Mouse (Mus musculus): ENCODE measurements at regions not wholly inside any gene's neighbourhood (a gene's known extent, or its start where the extent isn't known, plus 50 kb on each side); places are given as distances from the start of the nearest gene placed in this dataset.

DNA sequence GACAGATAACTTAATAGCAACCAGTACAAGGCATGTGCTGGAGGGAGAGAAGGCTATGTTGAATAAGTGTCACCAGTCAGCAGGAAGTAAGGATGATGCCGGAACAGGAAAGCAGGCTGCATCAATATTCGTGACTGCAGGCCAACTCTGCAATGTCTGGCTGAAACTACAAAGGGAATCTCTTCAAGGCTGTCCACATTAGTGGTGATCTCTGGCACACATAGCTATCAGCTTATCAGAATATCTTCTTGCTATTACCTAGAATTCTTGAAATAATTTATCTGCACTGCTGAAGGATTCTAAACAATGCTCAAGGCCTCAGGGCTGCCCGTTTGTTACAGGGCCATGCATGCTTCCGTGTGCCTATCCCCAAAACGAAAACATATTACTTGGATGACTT, 596.9 kb upstream of the Map3k7 start:
- Histone ChIP-seq H3K36me3 (ENCODE audit: control insufficient read depth, insufficient read depth) (no peaks in the 10 kb centered on the region), H3K4me3 (ENCODE audit: insufficient read depth, poor library complexity, severe bottlenecking) (no peak overlapping the region), H3K79me2 (ENCODE audit: control insufficient read depth, insufficient read depth) (no peaks in the 10 kb centered on the region)

DNA sequence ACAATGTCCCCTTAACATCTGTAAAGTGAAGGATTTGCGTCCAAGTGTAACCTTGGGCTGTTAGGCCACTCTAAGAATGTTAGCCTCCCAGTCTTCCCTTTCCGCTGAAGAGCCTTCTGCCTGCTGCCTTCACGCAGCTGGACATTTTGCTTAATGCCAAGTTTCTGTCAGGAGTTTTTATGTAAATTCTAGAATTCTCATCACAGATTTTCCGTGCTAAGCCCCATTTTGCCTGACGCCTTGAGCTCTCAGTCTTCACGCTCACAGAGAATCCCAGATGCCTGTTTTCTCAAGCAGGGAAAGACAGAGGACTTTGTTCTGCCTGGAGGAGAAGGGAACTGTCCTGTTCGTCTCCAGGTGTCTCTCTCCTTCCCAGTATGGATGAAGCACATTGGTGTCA, 593.8 kb upstream of the Map3k7 start:
- no peaks in the 10 kb centered on the region for H3K27me3 ChIP-seq (ENCODE audit: control insufficient read depth, insufficient read depth, insufficient read length)
- H3ac ChIP-seq (ENCODE audit: control insufficient read depth, insufficient read length, low read depth) = no peak overlapping the region
- no peak overlapping the region for H3K4me3 ChIP-seq (ENCODE audit: insufficient read depth, poor library complexity, severe bottlenecking)
- no peaks in the 10 kb centered on the region for H3K36me3 ChIP-seq (ENCODE audit: control insufficient read depth, insufficient read depth)
- TF ChIP-seq CEBPB (IDR thresholded peaks at IDR 0.05; ENCODE audit: low read depth) (no peak), USF1 (IDR thresholded peaks at IDR 0.05; ENCODE audit: low read depth) (no peak), MYOD1 (IDR thresholded peaks at IDR 0.05; ENCODE audit: control insufficient read depth, insufficient read length, low read depth) (no peak), MAX (IDR thresholded peaks at IDR 0.05) (no peak), FOSL1 (IDR thresholded peaks at IDR 0.05; ENCODE audit: insufficient read depth, low read length, poor library complexity, severe bottlenecking) (no peak), MYOG (IDR thresholded peaks at IDR 0.05; ENCODE audit: control insufficient read depth, extremely low read depth, insufficient read length) (no peak), CTCF (IDR thresholded peaks at IDR 0.05; ENCODE audit: control insufficient read depth, insufficient read depth, insufficient read length) (no peak)
- no peaks in the 10 kb centered on the region for H3K79me2 ChIP-seq (ENCODE audit: control insufficient read depth, insufficient read depth)
- no peaks in the 10 kb centered on the region for H3K79me3 ChIP-seq (ENCODE audit: low read depth)

More for the DNA sequence above, 596.9 kb upstream of the Map3k7 start:
- TF ChIP-seq MYOG (IDR thresholded peaks at IDR 0.05; ENCODE audit: control insufficient read depth, extremely low read depth, insufficient read length) = no peak
- no peak for TF ChIP-seq CEBPB (IDR thresholded peaks at IDR 0.05; ENCODE audit: low read depth)
- TF ChIP-seq MYOD1 (IDR thresholded peaks at IDR 0.05; ENCODE audit: control insufficient read depth, insufficient read length, low read depth) = no peak
- TF ChIP-seq FOSL1 (IDR thresholded peaks at IDR 0.05; ENCODE audit: insufficient read depth, low read length, poor library complexity, severe bottlenecking) = no peak
- no peak for TF ChIP-seq USF1 (IDR thresholded peaks at IDR 0.05; ENCODE audit: low read depth)
- TF ChIP-seq CTCF (IDR thresholded peaks at IDR 0.05; ENCODE audit: control insufficient read depth, insufficient read depth, insufficient read length) = no peak
- TF ChIP-seq MAX (IDR thresholded peaks at IDR 0.05) = no peak
- H3ac ChIP-seq (ENCODE audit: control insufficient read depth, insufficient read length, low read depth) = no peak overlapping the region
- H3K27me3 ChIP-seq (ENCODE audit: control insufficient read depth, insufficient read depth, insufficient read length) = no peaks in the 10 kb centered on the region
- H3K79me3 ChIP-seq (ENCODE audit: low read depth) = no peaks in the 10 kb centered on the region

DNA sequence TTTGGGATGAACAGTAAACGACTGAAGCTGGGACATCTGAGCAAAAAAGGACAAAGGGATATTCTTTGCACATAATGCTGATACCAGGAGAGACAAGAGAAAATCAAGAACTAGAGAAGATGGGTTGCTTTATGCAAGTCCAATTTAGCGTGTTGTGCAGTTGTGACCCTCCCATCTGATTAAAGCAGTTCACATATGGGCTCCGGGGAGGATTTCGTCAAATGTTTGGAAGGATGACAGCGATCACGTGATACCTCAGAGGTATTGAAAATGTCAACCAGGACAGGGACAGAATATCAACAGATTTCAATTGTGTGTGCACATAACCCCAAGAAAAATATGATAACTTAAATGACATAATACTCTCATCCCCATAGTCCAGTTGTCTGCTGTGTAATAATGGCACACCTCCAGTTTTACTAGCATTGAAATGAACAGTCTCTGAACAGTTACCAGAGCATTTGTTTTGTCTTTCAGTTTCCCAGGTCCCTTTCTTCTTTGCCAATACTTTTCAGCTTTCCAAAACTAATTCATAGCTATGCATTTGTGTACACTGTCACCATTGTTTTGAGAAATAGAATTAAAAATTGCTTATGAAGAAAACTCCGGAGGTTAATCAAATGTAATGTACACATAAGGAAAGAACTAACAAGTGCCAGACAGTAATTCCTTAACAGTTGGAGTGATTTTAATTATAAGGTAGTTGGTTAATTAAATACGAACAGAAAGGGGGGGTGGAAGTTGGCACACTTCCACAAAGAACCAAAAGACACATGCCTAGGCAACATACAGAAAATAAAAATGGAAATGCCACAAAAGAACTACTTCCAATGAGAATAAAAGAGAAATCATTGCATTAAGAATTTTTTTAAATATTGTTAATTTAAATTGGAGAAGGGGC, 582.6 kb upstream of the Map3k7 start:
- Histone ChIP-seq H3ac (ENCODE audit: control insufficient read depth, insufficient read length, low read depth) (no peak overlapping the region), H3K27me3 (ENCODE audit: control insufficient read depth, insufficient read depth, insufficient read length) (no peaks in the 10 kb centered on the region), H3K79me3 (ENCODE audit: low read depth) (no peaks in the 10 kb centered on the region), H3K36me3 (ENCODE audit: control insufficient read depth, insufficient read depth) (no peaks in the 10 kb centered on the region), H3K4me3 (ENCODE audit: insufficient read depth, poor library complexity, severe bottlenecking) (no peak overlapping the region), H3K79me2 (ENCODE audit: control insufficient read depth, insufficient read depth) (no peaks in the 10 kb centered on the region)
- TF ChIP-seq MYOD1 (IDR thresholded peaks at IDR 0.05; ENCODE audit: control insufficient read depth, insufficient read length, low read depth) (no peak), FOSL1 (IDR thresholded peaks at IDR 0.05; ENCODE audit: insufficient read depth, low read length, poor library complexity, severe bottlenecking) (no peak), CEBPB (IDR thresholded peaks at IDR 0.05; ENCODE audit: low read depth) (no peak), CTCF (IDR thresholded peaks at IDR 0.05; ENCODE audit: control insufficient read depth, insufficient read depth, insufficient read length) (no peak), MAX (IDR thresholded peaks at IDR 0.05) (no peak), USF1 (IDR thresholded peaks at IDR 0.05; ENCODE audit: low read depth) (no peak), MYOG (IDR thresholded peaks at IDR 0.05; ENCODE audit: control insufficient read depth, extremely low read depth, insufficient read length) (no peak)

DNA sequence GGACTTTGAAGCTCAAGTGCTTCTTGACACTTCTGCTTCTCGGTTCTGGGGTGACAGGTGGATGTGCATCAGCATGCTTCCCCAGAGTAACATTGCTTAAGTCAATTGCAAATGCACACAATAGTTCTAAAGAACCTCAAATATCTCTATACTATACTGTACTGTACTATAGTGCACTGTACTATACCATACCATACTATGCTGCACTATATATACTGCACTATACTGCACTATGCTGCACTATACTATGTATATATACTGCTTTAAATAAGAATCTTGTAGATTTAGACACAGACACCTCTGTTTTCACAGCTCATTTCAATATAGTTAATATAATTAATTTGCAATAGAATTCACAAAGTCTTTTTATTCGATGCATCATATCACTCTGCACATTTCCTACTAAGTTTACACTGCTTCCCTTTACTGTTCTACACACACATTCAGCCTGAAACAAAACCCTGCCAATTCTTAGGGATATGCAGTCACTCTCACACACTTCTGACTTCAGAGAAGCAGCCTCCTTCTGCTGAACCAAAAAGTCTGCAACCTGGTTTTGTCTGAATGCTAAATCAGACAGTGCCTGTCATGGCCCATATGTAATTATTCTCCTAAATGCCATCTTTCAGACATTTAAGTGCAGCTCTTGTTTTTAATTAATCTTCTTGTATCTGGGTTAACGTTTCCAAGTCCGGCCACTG, 570.8 kb upstream of the Map3k7 start:
- H3K79me2 ChIP-seq (ENCODE audit: control insufficient read depth, insufficient read depth) = no peaks in the 10 kb centered on the region
- no peak for TF ChIP-seq CTCF (IDR thresholded peaks at IDR 0.05; ENCODE audit: control insufficient read depth, insufficient read depth, insufficient read length)
- TF ChIP-seq MAX (IDR thresholded peaks at IDR 0.05) = no peak
- TF ChIP-seq MYOG (IDR thresholded peaks at IDR 0.05; ENCODE audit: control insufficient read depth, extremely low read depth, insufficient read length) = no peak
- TF ChIP-seq CEBPB (IDR thresholded peaks at IDR 0.05; ENCODE audit: low read depth) = no peak
- TF ChIP-seq USF1 (IDR thresholded peaks at IDR 0.05; ENCODE audit: low read depth) = no peak
- TF ChIP-seq MYOD1 (IDR thresholded peaks at IDR 0.05; ENCODE audit: control insufficient read depth, insufficient read length, low read depth) = no peak
- no peak for TF ChIP-seq FOSL1 (IDR thresholded peaks at IDR 0.05; ENCODE audit: insufficient read depth, low read length, poor library complexity, severe bottlenecking)
- no peaks in the 10 kb centered on the region for H3K36me3 ChIP-seq (ENCODE audit: control insufficient read depth, insufficient read depth)
- H3ac ChIP-seq (ENCODE audit: control insufficient read depth, insufficient read length, low read depth) = no peak overlapping the region
- H3K4me3 ChIP-seq (ENCODE audit: insufficient read depth, poor library complexity, severe bottlenecking) = no peak overlapping the region
- H3K27me3 ChIP-seq (ENCODE audit: control insufficient read depth, insufficient read depth, insufficient read length) = no peaks in the 10 kb centered on the region
- no peaks in the 10 kb centered on the region for H3K79me3 ChIP-seq (ENCODE audit: low read depth)

DNA sequence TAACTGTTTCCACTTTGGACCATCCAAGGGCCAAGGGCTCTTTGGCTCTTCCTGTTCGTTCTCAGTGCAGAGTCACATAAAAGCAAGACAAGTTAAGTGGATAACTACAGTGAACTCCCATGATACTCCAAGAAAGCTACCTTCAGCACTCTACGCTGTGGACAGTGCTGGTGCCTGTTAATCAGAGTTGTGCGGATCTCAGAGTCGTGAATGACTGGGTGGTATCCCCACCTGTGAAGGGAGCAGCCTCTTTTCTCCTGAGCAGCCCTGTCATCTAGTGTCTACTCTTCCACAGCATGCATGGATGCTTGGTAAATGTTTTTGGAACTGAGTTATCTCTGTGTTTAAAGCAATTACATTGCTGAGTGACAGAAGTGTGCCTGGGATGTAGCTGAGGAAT, 568.4 kb upstream of the Map3k7 start:
- H3K4me3 ChIP-seq (ENCODE audit: insufficient read depth, poor library complexity, severe bottlenecking) = no peak overlapping the region
- TF ChIP-seq CTCF (IDR thresholded peaks at IDR 0.05; ENCODE audit: control insufficient read depth, insufficient read depth, insufficient read length) (no peak), MYOD1 (IDR thresholded peaks at IDR 0.05; ENCODE audit: control insufficient read depth, insufficient read length, low read depth) (no peak), CEBPB (IDR thresholded peaks at IDR 0.05; ENCODE audit: low read depth) (no peak), MAX (IDR thresholded peaks at IDR 0.05) (no peak), MYOG (IDR thresholded peaks at IDR 0.05; ENCODE audit: control insufficient read depth, extremely low read depth, insufficient read length) (no peak), FOSL1 (IDR thresholded peaks at IDR 0.05; ENCODE audit: insufficient read depth, low read length, poor library complexity, severe bottlenecking) (no peak), USF1 (IDR thresholded peaks at IDR 0.05; ENCODE audit: low read depth) (no peak)
- H3ac ChIP-seq (ENCODE audit: control insufficient read depth, insufficient read length, low read depth) = no peak overlapping the region
- no peaks in the 10 kb centered on the region for H3K79me3 ChIP-seq (ENCODE audit: low read depth)
- no peaks in the 10 kb centered on the region for H3K36me3 ChIP-seq (ENCODE audit: control insufficient read depth, insufficient read depth)
- no peaks in the 10 kb centered on the region for H3K79me2 ChIP-seq (ENCODE audit: control insufficient read depth, insufficient read depth)
- H3K27me3 ChIP-seq (ENCODE audit: control insufficient read depth, insufficient read depth, insufficient read length) = no peaks in the 10 kb centered on the region

Measured in C2C12 (cell line).